Mouse (Mus musculus): ENCODE measurements around the gene Ly6g6d. TPM values are rescaled to one million over a fixed set of nuclear protein-coding genes. Genes with fewer than 3 reads are reported as not detected.

Gene Ly6g6d
- polyA plus RNA-seq, 1 experiment from 2014 or later = 4.9 TPM

DNA sequence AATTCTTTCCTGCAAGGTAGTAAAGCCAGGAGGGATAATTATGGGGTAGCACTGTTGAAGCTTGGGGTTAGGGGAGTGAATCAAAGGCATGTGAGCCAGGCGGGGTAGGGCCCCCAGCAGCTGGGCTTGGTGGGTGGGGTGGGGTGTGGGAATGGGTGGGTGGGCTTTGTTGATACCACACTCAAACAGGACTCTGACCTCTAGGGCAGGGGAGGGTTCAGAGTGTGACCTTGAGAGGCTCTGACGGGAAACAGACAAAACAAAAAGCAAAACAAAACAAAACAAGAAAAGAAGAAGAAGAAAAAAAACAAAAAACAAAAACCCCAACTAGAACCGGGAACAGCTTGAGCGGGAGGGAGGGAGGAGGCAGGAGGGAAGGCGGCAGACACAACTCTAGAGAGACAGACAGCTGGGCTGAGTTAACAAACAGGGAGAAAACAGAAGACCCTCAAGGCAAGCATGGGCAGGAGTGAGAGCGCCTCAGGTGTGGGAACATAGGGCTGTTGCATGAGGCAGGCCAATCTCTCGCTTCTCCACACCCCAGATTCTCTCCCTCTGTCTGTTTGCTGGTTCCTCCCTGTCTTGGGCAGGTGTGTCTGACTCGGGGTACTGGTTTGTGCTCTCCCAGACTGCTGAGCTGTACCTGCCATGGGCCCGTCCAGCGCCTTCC lies 1.2 kb downstream of the Ly6g6d start, which contains the start of gene Ly6g6e:
TSS of gene Ly6g6e (plus strand) at position 396 of the 670 bp plus-strand sequence.
- Histone ChIP-seq H3K9me3 (ENCODE audit: control insufficient read depth) (no peaks in the 10 kb centered on the region), H3K9ac (ENCODE audit: low read depth, low read length) (peak within 1 kb of the TSS; percentile 44), H3K4me1 (replicated peaks; ENCODE audit: control insufficient read depth, insufficient read depth, low read length) (peaks cover 11% of the 10 kb centered on the region; the same call in 1 of the 2 replicates), H3K36me3 (ENCODE audit: control insufficient read depth, insufficient read depth) (no peaks in the 10 kb centered on the region), H3K27me3 (replicated peaks; ENCODE audit: control insufficient read depth, insufficient read depth, low read length) (no peaks in the 10 kb centered on the region), H3K4me3 (ENCODE audit: low read depth, low read length) (peak within 1 kb of the TSS; percentile 23), H3K27ac (ENCODE audit: low read depth, low read length) (peak within 1 kb of the TSS; percentile 22; the same call in 1 of the 2 replicates), H3K4me2 (replicated peaks; ENCODE audit: low read depth) (peak within 1 kb of the TSS; percentile 61)
- 21% methylated on average over 9 of the region's 10 CpGs for WGBS
- ATAC-seq = no peak
- TF ChIP-seq CTCF (IDR thresholded peaks at IDR 0.05; ENCODE audit: low read depth) = no peak

DNA sequence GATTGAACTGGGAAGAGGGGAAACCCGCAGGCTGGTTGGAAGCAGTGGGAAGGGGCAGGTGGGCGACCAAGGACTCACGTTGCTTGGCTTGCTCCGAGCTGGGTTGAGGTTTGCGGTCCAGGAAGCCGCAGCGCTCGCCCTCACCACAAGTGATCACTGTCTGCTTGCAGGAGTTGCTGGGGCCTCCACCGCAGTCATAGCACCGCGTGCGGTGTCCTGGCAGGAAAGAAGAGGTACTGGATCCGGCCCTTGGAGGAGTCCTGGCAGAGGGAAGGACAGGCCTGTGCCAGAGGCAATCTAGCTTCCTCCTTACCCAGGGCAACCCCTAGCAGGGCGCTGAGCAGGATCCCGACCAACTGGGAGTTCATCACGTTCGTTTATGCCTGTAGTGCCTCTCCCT lies 3.8 kb downstream of the Ly6g6d start:
- ATAC-seq = no peak
- Histone ChIP-seq H3K36me3 (ENCODE audit: control insufficient read depth, insufficient read depth) (no peaks in the 10 kb centered on the region), H3K27ac (ENCODE audit: low read depth, low read length) (no peak overlapping the region), H3K4me1 (replicated peaks; ENCODE audit: control insufficient read depth, insufficient read depth, low read length) (peaks cover 9% of the 10 kb centered on the region; the same call in 1 of the 2 replicates), H3K27me3 (replicated peaks; ENCODE audit: control insufficient read depth, insufficient read depth, low read length) (no peaks in the 10 kb centered on the region), H3K4me2 (replicated peaks; ENCODE audit: low read depth) (peak overlapping the region; percentile 27), H3K4me3 (ENCODE audit: low read depth, low read length) (no peak overlapping the region), H3K9ac (ENCODE audit: low read depth, low read length) (no peak overlapping the region), H3K9me3 (ENCODE audit: control insufficient read depth) (no peaks in the 10 kb centered on the region)
- TF ChIP-seq CTCF (IDR thresholded peaks at IDR 0.05; ENCODE audit: low read depth) = no peak
- 29% methylated on average over 17 of the region's 17 CpGs for WGBS

DNA sequence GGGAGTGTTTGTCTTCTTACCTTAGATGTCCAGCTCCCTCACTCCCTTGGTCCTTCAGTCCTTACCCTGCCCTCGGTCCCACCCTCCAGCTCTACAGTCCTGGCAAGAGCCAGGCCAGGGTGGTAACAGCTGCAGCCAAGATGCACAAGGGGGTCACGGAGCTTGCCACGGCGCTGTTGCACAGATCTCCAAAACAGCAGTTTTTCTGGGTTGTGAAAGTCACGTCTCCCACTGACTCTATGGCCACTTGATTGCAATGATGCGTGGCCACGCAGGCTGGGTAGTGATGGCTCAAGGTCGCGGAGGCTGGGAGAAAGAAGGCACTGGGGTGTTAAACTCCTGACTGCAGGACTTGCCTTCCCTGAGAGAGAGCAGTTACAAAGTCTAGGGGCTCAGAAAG lies 6.4 kb downstream of the Ly6g6d start:
- Histone ChIP-seq H3K36me3 (ENCODE audit: control insufficient read depth, insufficient read depth) (no peaks in the 10 kb centered on the region), H3K4me1 (replicated peaks; ENCODE audit: control insufficient read depth, insufficient read depth, low read length) (no peaks in the 10 kb centered on the region), H3K27ac (ENCODE audit: low read depth, low read length) (no peak overlapping the region), H3K9me3 (ENCODE audit: control insufficient read depth) (no peaks in the 10 kb centered on the region), H3K27me3 (replicated peaks; ENCODE audit: control insufficient read depth, insufficient read depth, low read length) (0 out of 2 replicates have a peak, but pooled peaks cover 7% of the 10 kb centered on the region), H3K4me3 (ENCODE audit: low read depth, low read length) (no peak overlapping the region), H3K4me2 (replicated peaks; ENCODE audit: low read depth) (no peak overlapping the region), H3K9ac (ENCODE audit: low read depth, low read length) (no peak overlapping the region)
- 75% methylated on average over 9 of the region's 9 CpGs for WGBS
- no peak for TF ChIP-seq CTCF (IDR thresholded peaks at IDR 0.05; ENCODE audit: low read depth)
- no peak for ATAC-seq

GRCm38 (mm10) chr17:35070556-35071229 lies 7.2 kb downstream of the Ly6g6d start:
- H3K4me3 ChIP-seq (ENCODE audit: low read depth, low read length) = no peak overlapping the region
- no peaks in the 10 kb centered on the region for H3K4me1 ChIP-seq (replicated peaks; ENCODE audit: control insufficient read depth, insufficient read depth, low read length)
- peaks cover 7% of the 10 kb centered on the region; the same call in 1 of the 2 replicates for H3K27me3 ChIP-seq (replicated peaks; ENCODE audit: control insufficient read depth, insufficient read depth, low read length)
- WGBS = 38% methylated on average over 6 of the region's 6 CpGs
- TF ChIP-seq CTCF (IDR thresholded peaks at IDR 0.05; ENCODE audit: low read depth) = no peak
- no peaks in the 10 kb centered on the region for H3K9me3 ChIP-seq (ENCODE audit: control insufficient read depth)
- no peak overlapping the region for H3K9ac ChIP-seq (ENCODE audit: low read depth, low read length)
- no peak overlapping the region for H3K4me2 ChIP-seq (replicated peaks; ENCODE audit: low read depth)
- H3K36me3 ChIP-seq (ENCODE audit: control insufficient read depth, insufficient read depth) = no peaks in the 10 kb centered on the region
- ATAC-seq = no peak
- no peak overlapping the region for H3K27ac ChIP-seq (ENCODE audit: low read depth, low read length)

DNA sequence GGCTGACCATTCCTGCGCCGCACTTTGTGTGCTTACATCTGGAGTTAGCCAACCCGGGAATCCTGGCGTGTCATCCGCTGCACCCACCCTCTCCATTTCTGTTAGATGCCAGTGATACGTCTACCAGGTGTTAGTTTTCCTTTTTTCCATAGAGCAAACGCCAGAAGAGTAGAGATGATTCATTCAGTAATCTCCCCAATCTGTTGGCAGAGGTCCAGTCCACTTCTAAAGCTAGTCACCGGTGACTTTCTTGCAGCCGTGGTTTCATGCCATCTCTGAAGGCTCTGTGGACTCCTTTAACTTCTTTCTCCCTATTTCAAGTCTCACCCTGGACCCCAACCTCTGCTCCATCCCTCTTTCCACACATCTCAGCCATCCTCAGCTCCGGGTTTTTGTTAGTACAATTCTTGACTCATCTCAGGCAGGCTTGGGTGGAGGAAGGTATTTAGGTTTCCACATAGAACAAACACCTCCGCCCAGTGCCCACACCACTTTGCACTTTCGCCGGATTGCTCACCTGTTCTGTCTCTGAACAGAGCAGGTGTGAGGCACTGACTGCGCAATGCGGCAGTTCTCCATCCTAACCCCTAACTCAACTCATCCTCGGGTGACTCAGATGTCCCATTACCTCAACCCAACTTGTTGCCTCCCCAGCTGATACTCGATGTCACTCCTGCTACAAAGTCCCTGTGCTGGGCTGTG lies 9.5 kb downstream of the Ly6g6d start:
- no peak overlapping the region for H3K9ac ChIP-seq (ENCODE audit: low read depth, low read length)
- no peak for TF ChIP-seq CTCF (IDR thresholded peaks at IDR 0.05; ENCODE audit: low read depth)
- peaks cover 9% of the 10 kb centered on the region; the same call in 1 of the 2 replicates for H3K4me1 ChIP-seq (replicated peaks; ENCODE audit: control insufficient read depth, insufficient read depth, low read length)
- H3K27me3 ChIP-seq (replicated peaks; ENCODE audit: control insufficient read depth, insufficient read depth, low read length) = peaks cover 7% of the 10 kb centered on the region; the same call in 1 of the 2 replicates
- no peak overlapping the region for H3K27ac ChIP-seq (ENCODE audit: low read depth, low read length)
- WGBS = 65% methylated on average over 17 of the region's 17 CpGs
- no peaks in the 10 kb centered on the region for H3K36me3 ChIP-seq (ENCODE audit: control insufficient read depth, insufficient read depth)
- ATAC-seq = no peak
- H3K4me2 ChIP-seq (replicated peaks; ENCODE audit: low read depth) = no peak overlapping the region
- H3K4me3 ChIP-seq (ENCODE audit: low read depth, low read length) = no peak overlapping the region
- H3K9me3 ChIP-seq (ENCODE audit: control insufficient read depth) = no peaks in the 10 kb centered on the region

DNA sequence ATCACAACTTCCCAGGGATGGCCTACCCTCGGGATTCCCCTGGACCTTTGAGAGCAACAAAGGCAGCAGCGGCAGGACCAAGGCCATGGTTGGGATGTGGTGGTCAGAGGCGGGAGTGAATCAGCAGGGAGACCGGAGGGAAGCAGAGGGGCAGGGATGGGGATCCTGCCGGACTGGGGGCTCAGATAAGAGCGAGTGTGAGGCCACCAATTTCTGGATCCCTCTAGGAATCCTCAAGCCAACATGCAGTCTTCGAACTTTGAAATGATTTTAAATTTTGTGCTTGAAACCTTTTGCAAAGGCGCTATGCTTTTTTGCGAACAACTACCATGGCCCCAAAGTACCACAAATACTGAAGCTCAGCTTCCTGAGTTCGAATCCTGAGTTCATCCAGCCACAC lies 11.8 kb downstream of the Ly6g6d start, which contains the start of gene Mpig6b:
TSS of gene Mpig6b (minus strand) at position 101 of the 400 bp plus-strand sequence.
- TF ChIP-seq CTCF (IDR thresholded peaks at IDR 0.05; ENCODE audit: low read depth) = no peak
- Histone ChIP-seq H3K27me3 (replicated peaks; ENCODE audit: control insufficient read depth, insufficient read depth, low read length) (peaks cover 7% of the 10 kb centered on the region; the same call in 1 of the 2 replicates), H3K36me3 (ENCODE audit: control insufficient read depth, insufficient read depth) (peaks cover 8% of the 10 kb centered on the region), H3K4me2 (replicated peaks; ENCODE audit: low read depth) (peak within 1 kb of the TSS; percentile 71), H3K4me3 (ENCODE audit: low read depth, low read length) (peak within 1 kb of the TSS; percentile 34), H3K4me1 (replicated peaks; ENCODE audit: control insufficient read depth, insufficient read depth, low read length) (peaks cover 9% of the 10 kb centered on the region; the same call in 1 of the 2 replicates), H3K9ac (ENCODE audit: low read depth, low read length) (peak within 1 kb of the TSS; percentile 45; the same call in 1 of the 2 replicates), H3K27ac (ENCODE audit: low read depth, low read length) (peak within 1 kb of the TSS; percentile 23; the same call in 1 of the 2 replicates), H3K9me3 (ENCODE audit: control insufficient read depth) (no peaks in the 10 kb centered on the region)
- WGBS = 69% methylated on average over 10 of the region's 10 CpGs
- no peak for ATAC-seq
